Mouse (Mus musculus) forebrain, embryonic 16.5 days (tissue): ENCODE data around the gene Hoxa5. TPM values are rescaled to one million over a fixed set of nuclear protein-coding genes. Genes with fewer than 3 reads are reported as not detected.

Experiments
- ATAC-seq: fragments of 200-750 bp; cut with Nextera tagmentation; 2 replicates; pipeline ENCODE4 v1.8.0; 2017; ENCODE audit warnings: mild to moderate bottlenecking, moderate library complexity
- H3K27ac ChIP-seq: fragments of 300-500 bp; sonication (generic); 2 replicates; pipeline ENCODE4 v1.5.1; 2014; ENCODE audit warnings: low read length, control low read depth
- H3K27me3 ChIP-seq: fragments of 300-500 bp; sonication (generic); replicated peaks from 2 replicates; pipeline ENCODE4 v1.6.1; 2014; ENCODE audit warnings: low read length; ENCODE audit not compliant: control insufficient read depth, insufficient read depth
- H3K36me3 ChIP-seq: fragments of 300-500 bp; sonication (generic); 2 replicates; pipeline ENCODE4 v1.6.1; 2014; ENCODE audit not compliant: control insufficient read depth, insufficient read depth
- H3K4me1 ChIP-seq: fragments of 300-500 bp; sonication (generic); replicated peaks from 2 replicates; pipeline ENCODE4 v1.6.1; 2014; ENCODE audit warnings: low read length; ENCODE audit not compliant: control insufficient read depth, insufficient read depth
- H3K4me2 ChIP-seq: fragments of 300-500 bp; sonication (generic); 2 replicates; pipeline ENCODE4 v1.6.1; 2014; ENCODE audit warnings: mild to moderate bottlenecking, low read length, control low read depth
- H3K4me3 ChIP-seq: fragments of 300-500 bp; sonication (generic); replicated peaks from 2 replicates; pipeline ENCODE4 v1.5.1; 2014; ENCODE audit warnings: mild to moderate bottlenecking, low read length, control low read depth
- H3K9ac ChIP-seq: fragments of 300-500 bp; sonication (generic); replicated peaks from 2 replicates; pipeline ENCODE4 v1.6.1; 2014; ENCODE audit warnings: low read depth, low read length, control low read depth
- H3K9me3 ChIP-seq: fragments of 300-500 bp; sonication (generic); 2 replicates; pipeline ENCODE4 v1.6.1; 2016; ENCODE audit warnings: low read length; ENCODE audit not compliant: control insufficient read depth
- WGBS: fragments of 180-500 bp; shearing (Covaris S2); extraction: QIAGEN DNeasy Blood & Tissue Kit; methylation state at CpG from one replicate; pipeline ENCODE4 v1.1.7; 2014; 5-methylcytosine and 5-hydroxymethylcytosine counted together
- polyA plus RNA-seq: library from polyadenylated mRNA; unstranded; fragments of >200 nt; fragmentation: Nextera tagmentation; extraction: Ambion mirVana; gene quantifications from 2 replicates; pipeline ENCODE4 v1.2.1, GENCODE M21; 2015

Gene Hoxa5
- polyA plus RNA-seq, 1 experiment from 2014 or later: not detected

- no peak within 1 kb of the TSS for H3K4me3 ChIP-seq
- no peaks in the 10 kb centered on the region for H3K4me1 ChIP-seq
- no peaks in the 10 kb centered on the region for H3K36me3 ChIP-seq
- H3K9me3 ChIP-seq: no peaks in the 10 kb centered on the region
- H3K27ac ChIP-seq: no peak within 1 kb of the TSS
- ATAC-seq: no peak
- WGBS: 2% methylated on average over 35 of the region's 35 CpGs
- H3K4me2 ChIP-seq: no peak within 1 kb of the TSS
- H3K27me3 ChIP-seq: peaks cover 89% of the 10 kb centered on the region
- H3K9ac ChIP-seq: no peak within 1 kb of the TSS
Observed at GRCm38 (mm10) chr6:52240389-52241000, 36.1 kb upstream of the Hoxa5 start, which contains the start of gene Hoxa10. TSS of gene Hoxa10 (minus strand) at chr6:52240854.

GRCm38 (mm10) chr6:52239625-52240388 lies 35.4 kb upstream of the Hoxa5 start:
- Histone ChIP-seq H3K9me3 (no peaks in the 10 kb centered on the region), H3K27me3 (peaks cover 90% of the 10 kb centered on the region), H3K27ac (no peak overlapping the region), H3K36me3 (no peaks in the 10 kb centered on the region), H3K9ac (no peak overlapping the region), H3K4me3 (no peak overlapping the region), H3K4me1 (no peaks in the 10 kb centered on the region), H3K4me2 (no peak overlapping the region)
- 3% methylated on average over 30 of the region's 30 CpGs for WGBS
- ATAC-seq: no peak

- Histone ChIP-seq H3K4me1 (no peaks in the 10 kb centered on the region; the same call in 1 of the 2 replicates), H3K4me2 (no peak overlapping the region), H3K27ac (no peak overlapping the region), H3K9me3 (no peaks in the 10 kb centered on the region), H3K4me3 (no peak overlapping the region), H3K27me3 (peaks cover 92% of the 10 kb centered on the region), H3K9ac (no peak overlapping the region), H3K36me3 (no peaks in the 10 kb centered on the region)
- no peak for ATAC-seq
- WGBS: 4% methylated on average over 7 of the region's 7 CpGs
Observed at GRCm38 (mm10) chr6:52238976-52239375, 34.6 kb upstream of the Hoxa5 start.

GRCm38 (mm10) chr6:52238155-52238545 lies 33.8 kb upstream of the Hoxa5 start:
- no peak overlapping the region for H3K27ac ChIP-seq
- H3K4me1 ChIP-seq: no peaks in the 10 kb centered on the region; the same call in 1 of the 2 replicates
- H3K4me2 ChIP-seq: no peak overlapping the region
- H3K36me3 ChIP-seq: no peaks in the 10 kb centered on the region
- H3K9ac ChIP-seq: no peak overlapping the region
- no peak for ATAC-seq
- H3K4me3 ChIP-seq: no peak overlapping the region
- WGBS: 3% methylated on average over 7 of the region's 7 CpGs
- H3K9me3 ChIP-seq: no peaks in the 10 kb centered on the region
- peaks cover 92% of the 10 kb centered on the region for H3K27me3 ChIP-seq

- Histone ChIP-seq H3K9ac (no peak overlapping the region), H3K4me2 (no peak overlapping the region), H3K36me3 (no peaks in the 10 kb centered on the region), H3K9me3 (no peaks in the 10 kb centered on the region), H3K4me3 (no peak overlapping the region), H3K27ac (no peak overlapping the region), H3K27me3 (peaks cover 90% of the 10 kb centered on the region), H3K4me1 (no peaks in the 10 kb centered on the region; the same call in 1 of the 2 replicates)
- ATAC-seq: no peak
- 5% methylated on average over 10 of the region's 10 CpGs for WGBS
Observed at GRCm38 (mm10) chr6:52237346-52238154, 33.2 kb upstream of the Hoxa5 start.

- H3K9ac ChIP-seq: no peak overlapping the region
- H3K27me3 ChIP-seq: peaks cover 92% of the 10 kb centered on the region
- no peak for ATAC-seq
- no peaks in the 10 kb centered on the region for H3K9me3 ChIP-seq
- no peaks in the 10 kb centered on the region; the same call in 1 of the 2 replicates for H3K4me1 ChIP-seq
- WGBS: 4% methylated on average over 3 of the region's 3 CpGs
- no peaks in the 10 kb centered on the region for H3K36me3 ChIP-seq
- no peak overlapping the region for H3K4me2 ChIP-seq
- no peak overlapping the region for H3K4me3 ChIP-seq
- no peak overlapping the region for H3K27ac ChIP-seq
Observed at GRCm38 (mm10) chr6:52236806-52237205, 32.4 kb upstream of the Hoxa5 start.

- Histone ChIP-seq H3K4me2 (no peak overlapping the region), H3K27me3 (peaks cover 88% of the 10 kb centered on the region), H3K36me3 (no peaks in the 10 kb centered on the region), H3K9ac (no peak overlapping the region), H3K4me3 (no peak overlapping the region), H3K9me3 (no peaks in the 10 kb centered on the region), H3K4me1 (no peaks in the 10 kb centered on the region; the same call in 1 of the 2 replicates), H3K27ac (no peak overlapping the region)
- no peak for ATAC-seq
- 22% methylated on average over 6 of the region's 6 CpGs for WGBS
Observed at GRCm38 (mm10) chr6:52235866-52236265, 31.5 kb upstream of the Hoxa5 start.

- no peak overlapping the region for H3K27ac ChIP-seq
- no peaks in the 10 kb centered on the region for H3K9me3 ChIP-seq
- WGBS: 27% methylated on average over 9 of the region's 9 CpGs
- no peaks in the 10 kb centered on the region; the same call in 1 of the 2 replicates for H3K4me1 ChIP-seq
- no peak overlapping the region for H3K9ac ChIP-seq
- ATAC-seq: no peak
- H3K27me3 ChIP-seq: peaks cover 88% of the 10 kb centered on the region
- H3K4me3 ChIP-seq: no peak overlapping the region
- no peak overlapping the region for H3K4me2 ChIP-seq
- no peaks in the 10 kb centered on the region for H3K36me3 ChIP-seq
Observed at GRCm38 (mm10) chr6:52235267-52235666, 30.9 kb upstream of the Hoxa5 start.
